Comparison of ENCODE assay signal across 8 mouse cellular contexts in genomic region chr10:4341430-4341829, GRCm38 (mm10). TPM values are rescaled to one million over a fixed set of nuclear protein-coding genes. Genes with fewer than 3 reads are reported as not detected.
DNase-seq lines count a peak whose midpoint lies in the region; ATAC-seq and TF ChIP-seq lines count a peak whose summit lies in the region.

No protein-coding gene starts in this region.

- 18% methylated on average over 2 of the region's 2 CpGs for WGBS in spleen, adult 2 months

- no peak overlapping the region for H3K27ac ChIP-seq in gastrocnemius, adult 2 months
- H3K27ac ChIP-seq in spleen, adult 2 months (ENCODE audit: insufficient read depth, low read length), result no peak overlapping the region
- H3K27ac ChIP-seq in cortical plate, adult 2 months (ENCODE audit: insufficient read depth, low read length), result no peak overlapping the region

- H3K4me1 ChIP-seq in spleen, adult 2 months (ENCODE audit: control insufficient read depth, insufficient read depth, insufficient read length), result no peaks in the 10 kb centered on the region
- H3K4me1 ChIP-seq in cortical plate, adult 2 months (ENCODE audit: control insufficient read depth, insufficient read depth, low read length), result no peaks in the 10 kb centered on the region

- no peak overlapping the region for H3K4me3 ChIP-seq in gastrocnemius, adult 2 months
- no peak overlapping the region for H3K4me3 ChIP-seq in spleen, adult 2 months (ENCODE audit: extremely low read depth, insufficient read depth, insufficient read length)
- H3K4me3 ChIP-seq in cortical plate, adult 2 months (ENCODE audit: insufficient read depth, low read length), result no peak overlapping the region

- no peak for TF ChIP-seq POLR2A in spleen, adult 2 months (IDR thresholded peaks at IDR 0.05; ENCODE audit: low read depth, low read length)
- no peak for TF ChIP-seq POLR2A in cortical plate, adult 2 months (IDR thresholded peaks at IDR 0.05; ENCODE audit: extremely low read depth, insufficient read depth, low read length)

- peak; percentile 73 for DNase-seq in gastrocnemius, adult 2 months
- no peak for DNase-seq in gastrocnemius, postnatal 36 days
- peak; percentile 33 to 36 for DNase-seq in spleen, adult 2 months (ENCODE audit: low read depth in 1 of 2, low spot score in 2 of 2)
- DNase-seq in spleen, adult 12 weeks (ENCODE audit: low spot score), result no peak
- peak; percentile 52 for DNase-seq in lung, postnatal 25 days (ENCODE audit: low spot score)
- DNase-seq in thymus, postnatal 25 days, result peak; percentile 59

- ATAC-seq in hematopoietic stem cell, adult 5-6 weeks (replicated peaks in 1 of 2; ENCODE audit: insufficient read depth in 1 of 2, low FRiP score in 2 of 2, low TSS enrichment in 1 of 2, low read depth in 1 of 2, poor library complexity in 2 of 2, severe bottlenecking in 2 of 2), result peak; percentile 78 to 90; a peak in 3 of 4 replicates

- intact Hi-C loops in gastrocnemius, adult 2 months (cut with DNase I), result loop anchor here (1.0 kb wide), 1 partner anchor 300 kb away; no protein-coding TSS in a partner anchor
- intact Hi-C loops in gastrocnemius, postnatal 36 days (cut with DNase I), result loop anchor here (2.0 to 5.0 kb wide), 2 partner anchors 305 to 1004 kb away; no protein-coding TSS in a partner anchor

- TF ChIP-seq CTCF in gastrocnemius, adult 2 months (IDR thresholded peaks at IDR 0.05), result peak; percentile 68
- TF ChIP-seq CTCF in spleen, adult 2 months (IDR thresholded peaks at IDR 0.05; ENCODE audit: extremely low read depth, insufficient read depth, insufficient read length, insufficient replicate concordance), result peak; percentile 42; the same call in 1 of the 2 replicates
- peak; percentile 50 for TF ChIP-seq CTCF in cortical plate, adult 2 months (IDR thresholded peaks at IDR 0.05; ENCODE audit: extremely low read depth, insufficient read depth, low read length)

- no peaks in the 10 kb centered on the region for H3K36me3 ChIP-seq in spleen, adult 2 months (ENCODE audit: control insufficient read depth, insufficient read depth, low read length)

- H3K27me3 ChIP-seq in spleen, adult 2 months (ENCODE audit: control insufficient read depth, insufficient read depth, low read length), result no peaks in the 10 kb centered on the region

RNA-seq across cellular contexts. Expression of gene Zbtb2, which starts 46.5 kb away (rescaled TPM):
- 1 to 10 TPM; 4.9 to 7.1 TPM for total RNA-seq in gastrocnemius, adult 2 months (2021)
- total RNA-seq in gastrocnemius, postnatal 36 days (2021), result 1 to 10 TPM; 5.1 to 6.3 TPM
- 10.3 and 10.9 TPM in 2 replicates for polyA plus RNA-seq in spleen, adult 2 months (2012; rRNA removed)
- 7.8 and 7.9 TPM in 2 replicates for polyA plus RNA-seq in cortical plate, adult 2 months (2012; rRNA removed)
- total RNA-seq in hematopoietic stem cell, adult 5-6 weeks (2017), result 13.9 and 15.9 TPM in 2 replicates

Comparison
In these comparisons a context has a peak if more than half of its experiments do, and no peak if none do; other contexts are left out.
1. DNase-seq: peak in gastrocnemius, adult 2 months (single experiment), spleen, adult 2 months (2 of 2), lung, postnatal 25 days (single experiment) and thymus, postnatal 25 days (single experiment); none in gastrocnemius, postnatal 36 days (0 of 2) and spleen, adult 12 weeks (single experiment).
2. Peak in every context shown above with its lines, with median percentiles within 50 percentile points of each other: CTCF ChIP-seq.